Mouse (Mus musculus): ENCODE data around the gene Golga1. TPM values are rescaled to one million over a fixed set of nuclear protein-coding genes. Genes with fewer than 3 reads are reported as not detected.

The Golga1 gene
- polyA plus RNA-seq, 1 experiment from 2014 or later: 22.0 TPM

GRCm38 (mm10) chr2:39040215-39040614 lies 25.1 kb downstream of the Golga1 start:
- H3K4me2 ChIP-seq (replicated peaks; ENCODE audit: low read depth): no peak overlapping the region

GRCm38 (mm10) chr2:39031611-39032010 lies 33.7 kb downstream of the Golga1 start:
- no peak overlapping the region for H3K27ac ChIP-seq (replicated peaks)
- 97% methylated on average over 1 of the region's 1 CpGs for WGBS
- no peaks in the 10 kb centered on the region for H3K4me1 ChIP-seq (replicated peaks; ENCODE audit: control insufficient read depth, insufficient read depth)
- no peaks in the 10 kb centered on the region for H3K27me3 ChIP-seq (ENCODE audit: control insufficient read depth, insufficient read depth, low read length)
- DNase-seq (ENCODE audit: low spot score) (no peak), ATAC-seq (ENCODE audit: low FRiP score, low TSS enrichment) (no peak)
- TF ChIP-seq EP300 (optimal IDR thresholded peaks at IDR 0.05) (no peak), CTCF (IDR thresholded peaks at IDR 0.05; ENCODE audit: low read depth) (no peak)
- no peaks in the 10 kb centered on the region for H3K9me3 ChIP-seq (ENCODE audit: control insufficient read depth, low read length)
- peaks cover 18% of the 10 kb centered on the region for H3K36me3 ChIP-seq (ENCODE audit: control insufficient read depth, insufficient read depth, low read length)
- H3K4me2 ChIP-seq (replicated peaks; ENCODE audit: low read depth): no peak overlapping the region
- no peak overlapping the region for H3K9ac ChIP-seq (ENCODE audit: low read length)
- H3K4me3 ChIP-seq (ENCODE audit: low read depth, low read length): no peak overlapping the region

More at GRCm38 (mm10) chr2:39040215-39040614, 25.1 kb downstream of the Golga1 start:
- H3K4me3 ChIP-seq (ENCODE audit: low read depth, low read length): no peak overlapping the region
- DNase-seq (ENCODE audit: low spot score) (no peak), ATAC-seq (ENCODE audit: low FRiP score, low TSS enrichment) (no peak)
- H3K4me1 ChIP-seq (replicated peaks; ENCODE audit: control insufficient read depth, insufficient read depth): no peaks in the 10 kb centered on the region
- H3K27me3 ChIP-seq (ENCODE audit: control insufficient read depth, insufficient read depth, low read length): no peaks in the 10 kb centered on the region
- H3K36me3 ChIP-seq (ENCODE audit: control insufficient read depth, insufficient read depth, low read length): peaks cover 14% of the 10 kb centered on the region
- H3K9ac ChIP-seq (ENCODE audit: low read length): no peak overlapping the region
- H3K9me3 ChIP-seq (ENCODE audit: control insufficient read depth, low read length): no peaks in the 10 kb centered on the region
- TF ChIP-seq CTCF (IDR thresholded peaks at IDR 0.05; ENCODE audit: low read depth): no peak
- TF ChIP-seq EP300 (optimal IDR thresholded peaks at IDR 0.05): no peak
- 98% methylated on average over 1 of the region's 1 CpGs for WGBS
- no peak overlapping the region for H3K27ac ChIP-seq (replicated peaks)

GRCm38 (mm10) chr2:39020004-39020403 lies 45.3 kb downstream of the Golga1 start:
- no peak overlapping the region for H3K4me3 ChIP-seq (ENCODE audit: low read depth, low read length)
- H3K9me3 ChIP-seq (ENCODE audit: control insufficient read depth, low read length): no peaks in the 10 kb centered on the region
- H3K27ac ChIP-seq (replicated peaks): no peak overlapping the region
- H3K27me3 ChIP-seq (ENCODE audit: control insufficient read depth, insufficient read depth, low read length): no peaks in the 10 kb centered on the region
- DNase-seq (ENCODE audit: low spot score): no peak
- H3K36me3 ChIP-seq (ENCODE audit: control insufficient read depth, insufficient read depth, low read length): peaks cover 64% of the 10 kb centered on the region
- TF ChIP-seq EP300 (optimal IDR thresholded peaks at IDR 0.05) (no peak), CTCF (IDR thresholded peaks at IDR 0.05; ENCODE audit: low read depth) (no peak)
- no peak overlapping the region for H3K4me2 ChIP-seq (replicated peaks; ENCODE audit: low read depth)
- no peak overlapping the region for H3K9ac ChIP-seq (ENCODE audit: low read length)
- 81% methylated on average over 1 of the region's 1 CpGs for WGBS
- no peak for ATAC-seq (ENCODE audit: low FRiP score, low TSS enrichment)
- H3K4me1 ChIP-seq (replicated peaks; ENCODE audit: control insufficient read depth, insufficient read depth): no peaks in the 10 kb centered on the region

GRCm38 (mm10) chr2:39016581-39016980 lies 48.8 kb downstream of the Golga1 start:
- DNase-seq (ENCODE audit: low spot score) (no peak), ATAC-seq (ENCODE audit: low FRiP score, low TSS enrichment) (no peak)
- peaks cover 52% of the 10 kb centered on the region for H3K36me3 ChIP-seq (ENCODE audit: control insufficient read depth, insufficient read depth, low read length)
- no peak overlapping the region for H3K9ac ChIP-seq (ENCODE audit: low read length)
- H3K27me3 ChIP-seq (ENCODE audit: control insufficient read depth, insufficient read depth, low read length): no peaks in the 10 kb centered on the region
- no peaks in the 10 kb centered on the region for H3K9me3 ChIP-seq (ENCODE audit: control insufficient read depth, low read length)
- H3K27ac ChIP-seq (replicated peaks): no peak overlapping the region
- TF ChIP-seq CTCF (IDR thresholded peaks at IDR 0.05; ENCODE audit: low read depth) (no peak), EP300 (optimal IDR thresholded peaks at IDR 0.05) (no peak)
- WGBS: 73% methylated on average over 3 of the region's 3 CpGs
- H3K4me3 ChIP-seq (ENCODE audit: low read depth, low read length): no peak overlapping the region
- no peaks in the 10 kb centered on the region for H3K4me1 ChIP-seq (replicated peaks; ENCODE audit: control insufficient read depth, insufficient read depth)
- no peak overlapping the region for H3K4me2 ChIP-seq (replicated peaks; ENCODE audit: low read depth)

GRCm38 (mm10) chr2:39012768-39013279 lies 52.5 kb downstream of the Golga1 start:
- WGBS: 91% methylated on average over 7 of the region's 7 CpGs
- DNase-seq (ENCODE audit: low spot score): no peak
- H3K9ac ChIP-seq (ENCODE audit: low read length): no peak overlapping the region
- H3K36me3 ChIP-seq (ENCODE audit: control insufficient read depth, insufficient read depth, low read length): peaks cover 30% of the 10 kb centered on the region
- H3K4me3 ChIP-seq (ENCODE audit: low read depth, low read length): no peak overlapping the region
- H3K27ac ChIP-seq (replicated peaks): no peak overlapping the region
- TF ChIP-seq CTCF (IDR thresholded peaks at IDR 0.05; ENCODE audit: low read depth) (no peak), EP300 (optimal IDR thresholded peaks at IDR 0.05) (no peak)
- no peaks in the 10 kb centered on the region for H3K27me3 ChIP-seq (ENCODE audit: control insufficient read depth, insufficient read depth, low read length)
- H3K9me3 ChIP-seq (ENCODE audit: control insufficient read depth, low read length): no peaks in the 10 kb centered on the region
- H3K4me2 ChIP-seq (replicated peaks; ENCODE audit: low read depth): no peak overlapping the region
- H3K4me1 ChIP-seq (replicated peaks; ENCODE audit: control insufficient read depth, insufficient read depth): 0 out of 2 replicates have a peak, but pooled peaks cover 4% of the 10 kb centered on the region
- no peak for ATAC-seq (ENCODE audit: low FRiP score, low TSS enrichment)

- WGBS: 78% methylated on average over 3 of the region's 3 CpGs
- Histone ChIP-seq H3K4me1 (replicated peaks; ENCODE audit: control insufficient read depth, insufficient read depth) (0 out of 2 replicates have a peak, but pooled peaks cover 4% of the 10 kb centered on the region), H3K9me3 (ENCODE audit: control insufficient read depth, low read length) (no peaks in the 10 kb centered on the region), H3K4me3 (ENCODE audit: low read depth, low read length) (no peak overlapping the region), H3K27me3 (ENCODE audit: control insufficient read depth, insufficient read depth, low read length) (no peaks in the 10 kb centered on the region), H3K9ac (ENCODE audit: low read length) (no peak overlapping the region), H3K36me3 (ENCODE audit: control insufficient read depth, insufficient read depth, low read length) (peaks cover 25% of the 10 kb centered on the region), H3K27ac (replicated peaks) (no peak overlapping the region), H3K4me2 (replicated peaks; ENCODE audit: low read depth) (no peak overlapping the region)
- TF ChIP-seq EP300 (optimal IDR thresholded peaks at IDR 0.05) (no peak), CTCF (IDR thresholded peaks at IDR 0.05; ENCODE audit: low read depth) (no peak)
- DNase-seq (ENCODE audit: low spot score) (no peak), ATAC-seq (ENCODE audit: low FRiP score, low TSS enrichment) (no peak)
Observed at GRCm38 (mm10) chr2:39011971-39012370, 53.4 kb downstream of the Golga1 start.

Data from stomach, postnatal 0 days (tissue).